In genomic region chr14:118656036-118656435, GRCm38 (mm10) we compare ENCODE assay signal across 25 mouse cellular contexts. TPM values are rescaled to one million over a fixed set of nuclear protein-coding genes. Genes with fewer than 3 reads are reported as not detected.
DNase-seq lines count a peak whose midpoint lies in the region; ATAC-seq and TF ChIP-seq lines count a peak whose summit lies in the region.
"Had no signal": no experiment of that assay in that cellular context is flagged by ENCODE, and none has a peak within 500 bp of the region (broad histone marks: within the 10 kb centered on the region; RNA-seq: fewer than 3 reads in every experiment).

No protein-coding gene starts in this region.

- H3K4me2 ChIP-seq in liver, embryonic 15.5 days: no peak overlapping the region
- no peak overlapping the region for H3K4me2 ChIP-seq in lung, embryonic 16.5 days (ENCODE audit: low read depth, low read length)
- no peak overlapping the region for H3K4me2 ChIP-seq in stomach, embryonic 15.5 days
- H3K4me2 ChIP-seq: forebrain, embryonic 15.5 days; heart, embryonic 12.5 days; limb, embryonic 13.5 days; lung, embryonic 15.5 days had no signal

- no peak for TF ChIP-seq CTCF in MEL (IDR thresholded peaks at IDR 0.05 in 2 of 3, conservative IDR thresholded peaks at IDR 0.05 in 1 of 3; ENCODE audit: control insufficient read depth in 1 of 3, insufficient read depth in 1 of 3, low read depth in 2 of 3, low read length in 3 of 3, poor library complexity in 1 of 3, severe bottlenecking in 1 of 3)

- DNase-seq in liver (no peak), MEL (ENCODE audit: low read depth, low spot score) (no peak), adipocyte (ENCODE audit: low spot score) (no peak)
- DNase-seq in right cerebral cortex, postnatal 10 days (ENCODE audit: low spot score in 2 of 2): no peak
- DNase-seq: adrenal gland, postnatal 25 days; cerebellum, adult 11 months; cerebellum, postnatal 10 days; gastrocnemius, postnatal 14 days; heart, adult 11 months; heart, postnatal 10 days; kidney, adult 9 months; kidney, postnatal 25 days; layer of hippocampus, postnatal 36 days; right cerebral cortex, postnatal 14 days; thymus, postnatal 4 days had no signal

- H3K27me3 ChIP-seq in liver, embryonic 15.5 days: no peaks in the 10 kb centered on the region
- H3K27me3 ChIP-seq in MEL (ENCODE audit: control insufficient read depth in 1 of 2, insufficient read depth in 2 of 2, low read length in 2 of 2): no peaks in the 10 kb centered on the region
- H3K27me3 ChIP-seq in lung, embryonic 16.5 days (ENCODE audit: control insufficient read depth, insufficient read depth, low read depth, low read length): no peaks in the 10 kb centered on the region
- H3K27me3 ChIP-seq in stomach, embryonic 15.5 days (replicated peaks): no peaks in the 10 kb centered on the region
- H3K27me3 ChIP-seq: forebrain, embryonic 15.5 days; heart, embryonic 12.5 days; limb, embryonic 13.5 days; lung, embryonic 15.5 days had no signal

- H3K27ac ChIP-seq in liver, embryonic 15.5 days (replicated peaks): 0 out of 2 replicates have a peak overlapping the region, but pooled peaks have one; percentile 74
- peak overlapping the region; percentile 67; the same call in 1 of the 2 replicates for H3K27ac ChIP-seq in MEL (ENCODE audit: control insufficient read depth, low read depth, low read length)
- H3K27ac ChIP-seq in lung, embryonic 16.5 days (ENCODE audit: low read length): peak overlapping the region; percentile 58; the same call in 1 of the 2 replicates
- peak overlapping the region; percentile 38 for H3K27ac ChIP-seq in stomach, embryonic 15.5 days
- H3K27ac ChIP-seq: embryonic facial prominence, embryonic 10.5 days; forebrain, embryonic 15.5 days; hindbrain, postnatal 0 days; limb, embryonic 13.5 days; lung, embryonic 15.5 days had no signal

- no peak for ATAC-seq in liver, embryonic 15.5 days (ENCODE audit: insufficient read depth)
- ATAC-seq in lung, embryonic 16.5 days (ENCODE audit: low read depth): peak; percentile 59
- no peak; the same call in 1 of the 2 replicates for ATAC-seq in stomach, embryonic 15.5 days (ENCODE audit: insufficient read depth, low FRiP score, low read depth)
- ATAC-seq: forebrain, embryonic 15.5 days; hindbrain, postnatal 0 days; intestine, embryonic 16.5 days had no signal

- TF ChIP-seq RAD21 in MEL (IDR thresholded peaks at IDR 0.05; ENCODE audit: low read depth, low read length): no peak

- WGBS in liver, embryonic 15.5 days (ENCODE audit: insufficient replicate concordance): 59% methylated on average over 7 of the region's 7 CpGs
- WGBS in lung, embryonic 16.5 days: 20% methylated on average over 7 of the region's 7 CpGs
- WGBS in stomach, embryonic 15.5 days: 38% methylated on average over 7 of the region's 7 CpGs

- no peak for TF ChIP-seq EP300 in MEL (IDR thresholded peaks at IDR 0.05; ENCODE audit: low read depth in 1 of 2, low read length in 2 of 2)

- H3K9ac ChIP-seq in liver, embryonic 15.5 days: no peak overlapping the region
- no peak overlapping the region for H3K9ac ChIP-seq in MEL (ENCODE audit: control insufficient read depth, low read depth, low read length, poor library complexity, severe bottlenecking)
- no peak overlapping the region for H3K9ac ChIP-seq in lung, embryonic 16.5 days (ENCODE audit: low read length)
- no peak overlapping the region for H3K9ac ChIP-seq in stomach, embryonic 15.5 days
- H3K9ac ChIP-seq: forebrain, embryonic 15.5 days; heart, embryonic 12.5 days; limb, embryonic 13.5 days; lung, embryonic 15.5 days had no signal

- H3K36me3 ChIP-seq in liver, embryonic 15.5 days (replicated peaks): no peaks in the 10 kb centered on the region
- H3K36me3 ChIP-seq in MEL (ENCODE audit: control insufficient read depth in 1 of 2, insufficient read depth in 2 of 2, low read length in 2 of 2): peaks cover 0 to 12% of the 10 kb centered on the region in 2 experiments; a peak in 2 of 4 replicates
- no peaks in the 10 kb centered on the region for H3K36me3 ChIP-seq in lung, embryonic 16.5 days (ENCODE audit: control insufficient read depth, insufficient read depth, low read length)
- no peaks in the 10 kb centered on the region for H3K36me3 ChIP-seq in stomach, embryonic 15.5 days
- H3K36me3 ChIP-seq: embryonic facial prominence, embryonic 10.5 days; forebrain, embryonic 15.5 days; heart, embryonic 12.5 days; limb, embryonic 13.5 days; lung, embryonic 15.5 days had no signal

- H3K9me3 ChIP-seq in liver, embryonic 15.5 days (replicated peaks): no peaks in the 10 kb centered on the region
- H3K9me3 ChIP-seq in MEL (replicated peaks; ENCODE audit: insufficient read depth, low read length): no peaks in the 10 kb centered on the region
- H3K9me3 ChIP-seq in lung, embryonic 16.5 days (ENCODE audit: control insufficient read depth, low read length): no peaks in the 10 kb centered on the region
- no peaks in the 10 kb centered on the region for H3K9me3 ChIP-seq in stomach, embryonic 15.5 days
- H3K9me3 ChIP-seq: embryonic facial prominence, embryonic 10.5 days; forebrain, embryonic 15.5 days; heart, embryonic 12.5 days; limb, embryonic 13.5 days; lung, embryonic 15.5 days had no signal

- H3K4me1 ChIP-seq in liver, embryonic 15.5 days (replicated peaks): peaks cover 54% of the 10 kb centered on the region
- H3K4me1 ChIP-seq in MEL (ENCODE audit: control insufficient read depth in 1 of 2, insufficient read depth in 2 of 2, low read length in 2 of 2): peaks cover 7 to 22% of the 10 kb centered on the region in 2 experiments
- H3K4me1 ChIP-seq in lung, embryonic 16.5 days (replicated peaks; ENCODE audit: control insufficient read depth, insufficient read depth, low read length): peaks cover 14% of the 10 kb centered on the region; the same call in 1 of the 2 replicates
- H3K4me1 ChIP-seq in stomach, embryonic 15.5 days: 0 out of 2 replicates have a peak, but pooled peaks cover 8% of the 10 kb centered on the region
- H3K4me1 ChIP-seq: forebrain, embryonic 15.5 days had no signal

- no peak overlapping the region for H3K4me3 ChIP-seq in liver, embryonic 15.5 days (replicated peaks)
- H3K4me3 ChIP-seq in MEL (ENCODE audit: control insufficient read depth in 1 of 2, insufficient read depth in 1 of 2, low read depth in 2 of 2, low read length in 2 of 2): no peak overlapping the region
- no peak overlapping the region for H3K4me3 ChIP-seq in lung, embryonic 16.5 days (ENCODE audit: low read length)
- no peak overlapping the region for H3K4me3 ChIP-seq in stomach, embryonic 15.5 days (replicated peaks)
- H3K4me3 ChIP-seq: embryonic facial prominence, embryonic 10.5 days; forebrain, embryonic 15.5 days; heart, embryonic 12.5 days; limb, embryonic 13.5 days; lung, embryonic 15.5 days had no signal

- H3K79me2 ChIP-seq in MEL (ENCODE audit: control insufficient read depth, insufficient read depth, low read length, poor library complexity): no peaks in the 10 kb centered on the region

- no peak for TF ChIP-seq POLR2A in MEL (IDR thresholded peaks at IDR 0.05; ENCODE audit: control insufficient read depth in 1 of 2, insufficient read depth in 1 of 2, low read depth in 1 of 2, low read length in 2 of 2, poor library complexity in 1 of 2)

TF ChIP-seq in MEL, 35 proteins besides CTCF, POLR2A, EP300 and RAD21:
- TF ChIP-seq UBTF (IDR thresholded peaks at IDR 0.05; ENCODE audit: borderline replicate concordance, insufficient read depth, low read depth, low read length): no peak
- TF ChIP-seq ZMIZ1 (IDR thresholded peaks at IDR 0.05; ENCODE audit: low read depth, low read length): no peak
- no peak for TF ChIP-seq RCOR1 (IDR thresholded peaks at IDR 0.05; ENCODE audit: low read depth, low read length)
- TF ChIP-seq TAL1 (IDR thresholded peaks at IDR 0.05; ENCODE audit: low read length): no peak
TF ChIP-seq in MEL: peak in this region for 0.

RNA-seq across cellular contexts. Expression of gene Abcc4, which starts 50.0 kb away (rescaled TPM):
- polyA plus RNA-seq in liver, embryonic 15.5 days (2015; fragmentation: Nextera tagmentation; extraction: Ambion mirVana): 1.8 and 1.9 TPM in 2 replicates
- 6.7 and 7.1 TPM in 2 replicates for total RNA-seq in MEL (2012; rRNA removed)
- 1 to 10 TPM in 1 of 2 experiments, not detected in 1; 8.4 TPM for polyA plus RNA-seq in MEL (2012; ENCODE audit: insufficient read depth in 1 of 2, insufficient read length in 2 of 2, low read depth in 1 of 2, low replicate concordance in 2 of 2, missing spikeins in 1 of 2)
- 2.2 and 2.5 TPM in 2 replicates for polyA plus RNA-seq in lung, embryonic 16.5 days (2015; fragmentation: Nextera tagmentation; extraction: Ambion mirVana)
- 4.0 and 4.6 TPM in 2 replicates for polyA plus RNA-seq in stomach, embryonic 15.5 days (2015; fragmentation: Nextera tagmentation; extraction: Ambion mirVana)
